Mouse (Mus musculus): ENCODE results near the gene Gm20388. TPM values are rescaled to one million over a fixed set of nuclear protein-coding genes. Genes with fewer than 3 reads are reported as not detected.

Gene Gm20388
- polyA plus RNA-seq, 1 experiment from 2014 or later = not detected

GRCm38 (mm10) chr8:121919158-121919557, 2008.5 kb downstream of the Gm20388 start:
- no peak overlapping the region for H3K4me2 ChIP-seq (ENCODE audit: low read depth, severe bottlenecking)
- H3K9ac ChIP-seq (ENCODE audit: low read length) = no peak overlapping the region
- no peak overlapping the region for H3K27ac ChIP-seq (replicated peaks; ENCODE audit: low read depth, low read length)
- ATAC-seq (ENCODE audit: insufficient number of reproducible peaks, low FRiP score, low TSS enrichment, low read depth) (no peak), DNase-seq (ENCODE audit: low spot score) (no peak)
- H3K36me3 ChIP-seq (ENCODE audit: control insufficient read depth, insufficient read depth, low read length) = no peaks in the 10 kb centered on the region
- H3K9me3 ChIP-seq (ENCODE audit: control insufficient read depth, low read length) = no peaks in the 10 kb centered on the region
- H3K4me3 ChIP-seq (ENCODE audit: low read depth, low read length) = no peak overlapping the region
- no peaks in the 10 kb centered on the region; the same call in 1 of the 2 replicates for H3K4me1 ChIP-seq (ENCODE audit: control insufficient read depth, insufficient read depth, low read length)
- WGBS = 81% methylated on average over 4 of the region's 4 CpGs
- no peaks in the 10 kb centered on the region for H3K27me3 ChIP-seq (ENCODE audit: control insufficient read depth, insufficient read depth, low read length)

GRCm38 (mm10) chr8:121919731-121920130, 2009.1 kb downstream of the Gm20388 start:
- WGBS = 44% methylated on average over 3 of the region's 3 CpGs

GRCm38 (mm10) chr8:121921582-121921981, 2010.9 kb downstream of the Gm20388 start:
- H3K9me3 ChIP-seq (ENCODE audit: control insufficient read depth, low read length) = no peaks in the 10 kb centered on the region
- H3K9ac ChIP-seq (ENCODE audit: low read length) = no peak overlapping the region
- ATAC-seq (ENCODE audit: insufficient number of reproducible peaks, low FRiP score, low TSS enrichment, low read depth) (no peak), DNase-seq (ENCODE audit: low spot score) (no peak)
- no peaks in the 10 kb centered on the region for H3K27me3 ChIP-seq (ENCODE audit: control insufficient read depth, insufficient read depth, low read length)
- no peak overlapping the region for H3K27ac ChIP-seq (replicated peaks; ENCODE audit: low read depth, low read length)
- no peak overlapping the region for H3K4me2 ChIP-seq (ENCODE audit: low read depth, severe bottlenecking)
- no peaks in the 10 kb centered on the region for H3K36me3 ChIP-seq (ENCODE audit: control insufficient read depth, insufficient read depth, low read length)
- no peak overlapping the region for H3K4me3 ChIP-seq (ENCODE audit: low read depth, low read length)
- 83% methylated on average over 8 of the region's 8 CpGs for WGBS
- H3K4me1 ChIP-seq (ENCODE audit: control insufficient read depth, insufficient read depth, low read length) = no peaks in the 10 kb centered on the region; the same call in 1 of the 2 replicates

More at GRCm38 (mm10) chr8:121919731-121920130, 2009.1 kb downstream of the Gm20388 start:
- Histone ChIP-seq H3K9ac (ENCODE audit: low read length) (no peak overlapping the region), H3K9me3 (ENCODE audit: control insufficient read depth, low read length) (no peaks in the 10 kb centered on the region), H3K4me3 (ENCODE audit: low read depth, low read length) (no peak overlapping the region), H3K27ac (replicated peaks; ENCODE audit: low read depth, low read length) (no peak overlapping the region), H3K4me1 (ENCODE audit: control insufficient read depth, insufficient read depth, low read length) (no peaks in the 10 kb centered on the region; the same call in 1 of the 2 replicates), H3K4me2 (ENCODE audit: low read depth, severe bottlenecking) (no peak overlapping the region), H3K27me3 (ENCODE audit: control insufficient read depth, insufficient read depth, low read length) (no peaks in the 10 kb centered on the region), H3K36me3 (ENCODE audit: control insufficient read depth, insufficient read depth, low read length) (no peaks in the 10 kb centered on the region)
- no peak for DNase-seq (ENCODE audit: low spot score)
- no peak for ATAC-seq (ENCODE audit: insufficient number of reproducible peaks, low FRiP score, low TSS enrichment, low read depth)

GRCm38 (mm10) chr8:121922101-121922500, 2011.5 kb downstream of the Gm20388 start:
- H3K4me2 ChIP-seq (ENCODE audit: low read depth, severe bottlenecking) = no peak overlapping the region
- no peaks in the 10 kb centered on the region for H3K9me3 ChIP-seq (ENCODE audit: control insufficient read depth, low read length)
- no peak for DNase-seq (ENCODE audit: low spot score)
- H3K27ac ChIP-seq (replicated peaks; ENCODE audit: low read depth, low read length) = no peak overlapping the region
- ATAC-seq (ENCODE audit: insufficient number of reproducible peaks, low FRiP score, low TSS enrichment, low read depth) = no peak
- no peak overlapping the region for H3K4me3 ChIP-seq (ENCODE audit: low read depth, low read length)
- H3K9ac ChIP-seq (ENCODE audit: low read length) = no peak overlapping the region
- H3K4me1 ChIP-seq (ENCODE audit: control insufficient read depth, insufficient read depth, low read length) = no peaks in the 10 kb centered on the region; the same call in 1 of the 2 replicates
- H3K27me3 ChIP-seq (ENCODE audit: control insufficient read depth, insufficient read depth, low read length) = no peaks in the 10 kb centered on the region
- no peaks in the 10 kb centered on the region for H3K36me3 ChIP-seq (ENCODE audit: control insufficient read depth, insufficient read depth, low read length)
- 77% methylated on average over 8 of the region's 8 CpGs for WGBS

GRCm38 (mm10) chr8:121924681-121925080, 2014.0 kb downstream of the Gm20388 start:
- DNase-seq (ENCODE audit: low spot score) (no peak), ATAC-seq (ENCODE audit: insufficient number of reproducible peaks, low FRiP score, low TSS enrichment, low read depth) (no peak)
- no peaks in the 10 kb centered on the region for H3K27me3 ChIP-seq (ENCODE audit: control insufficient read depth, insufficient read depth, low read length)
- no peak overlapping the region for H3K9ac ChIP-seq (ENCODE audit: low read length)
- no peak overlapping the region for H3K4me2 ChIP-seq (ENCODE audit: low read depth, severe bottlenecking)
- H3K9me3 ChIP-seq (ENCODE audit: control insufficient read depth, low read length) = no peaks in the 10 kb centered on the region
- H3K36me3 ChIP-seq (ENCODE audit: control insufficient read depth, insufficient read depth, low read length) = no peaks in the 10 kb centered on the region
- H3K27ac ChIP-seq (replicated peaks; ENCODE audit: low read depth, low read length) = no peak overlapping the region
- H3K4me3 ChIP-seq (ENCODE audit: low read depth, low read length) = no peak overlapping the region
- H3K4me1 ChIP-seq (ENCODE audit: control insufficient read depth, insufficient read depth, low read length) = no peaks in the 10 kb centered on the region; the same call in 1 of the 2 replicates
- WGBS = 87% methylated on average over 5 of the region's 5 CpGs

- H3K9ac ChIP-seq (ENCODE audit: low read length) = no peak overlapping the region
- no peaks in the 10 kb centered on the region for H3K4me1 ChIP-seq (ENCODE audit: control insufficient read depth, insufficient read depth, low read length)
- DNase-seq (ENCODE audit: low spot score) (peak; percentile 89), ATAC-seq (ENCODE audit: insufficient number of reproducible peaks, low FRiP score, low TSS enrichment, low read depth) (0 out of 2 replicates have a peak, but pooled peaks have one; percentile 13)
- H3K4me3 ChIP-seq (ENCODE audit: low read depth, low read length) = no peak overlapping the region
- no peaks in the 10 kb centered on the region for H3K36me3 ChIP-seq (ENCODE audit: control insufficient read depth, insufficient read depth, low read length)
- no peak overlapping the region for H3K4me2 ChIP-seq (ENCODE audit: low read depth, severe bottlenecking)
- 33% methylated on average over 10 of the region's 10 CpGs for WGBS
- no peaks in the 10 kb centered on the region for H3K27me3 ChIP-seq (ENCODE audit: control insufficient read depth, insufficient read depth, low read length)
- no peaks in the 10 kb centered on the region for H3K9me3 ChIP-seq (ENCODE audit: control insufficient read depth, low read length)
- H3K27ac ChIP-seq (replicated peaks; ENCODE audit: low read depth, low read length) = no peak overlapping the region
Observed at GRCm38 (mm10) chr8:121925624-121926023, 2015.0 kb downstream of the Gm20388 start.

- Histone ChIP-seq H3K4me2 (ENCODE audit: low read depth, severe bottlenecking) (no peak overlapping the region), H3K27ac (replicated peaks; ENCODE audit: low read depth, low read length) (no peak overlapping the region), H3K36me3 (ENCODE audit: control insufficient read depth, insufficient read depth, low read length) (no peaks in the 10 kb centered on the region), H3K9me3 (ENCODE audit: control insufficient read depth, low read length) (no peaks in the 10 kb centered on the region), H3K27me3 (ENCODE audit: control insufficient read depth, insufficient read depth, low read length) (no peaks in the 10 kb centered on the region), H3K4me1 (ENCODE audit: control insufficient read depth, insufficient read depth, low read length) (no peaks in the 10 kb centered on the region), H3K9ac (ENCODE audit: low read length) (no peak overlapping the region), H3K4me3 (ENCODE audit: low read depth, low read length) (no peak overlapping the region)
- 69% methylated on average over 8 of the region's 8 CpGs for WGBS
- ATAC-seq (ENCODE audit: insufficient number of reproducible peaks, low FRiP score, low TSS enrichment, low read depth) = no peak
- DNase-seq (ENCODE audit: low spot score) = no peak
Observed at GRCm38 (mm10) chr8:121926266-121926665, 2015.6 kb downstream of the Gm20388 start.

- Histone ChIP-seq H3K36me3 (ENCODE audit: control insufficient read depth, insufficient read depth, low read length) (no peaks in the 10 kb centered on the region), H3K9me3 (ENCODE audit: control insufficient read depth, low read length) (no peaks in the 10 kb centered on the region), H3K4me3 (ENCODE audit: low read depth, low read length) (no peak overlapping the region), H3K4me1 (ENCODE audit: control insufficient read depth, insufficient read depth, low read length) (no peaks in the 10 kb centered on the region), H3K4me2 (ENCODE audit: low read depth, severe bottlenecking) (no peak overlapping the region), H3K27ac (replicated peaks; ENCODE audit: low read depth, low read length) (no peak overlapping the region), H3K9ac (ENCODE audit: low read length) (no peak overlapping the region), H3K27me3 (ENCODE audit: control insufficient read depth, insufficient read depth, low read length) (no peaks in the 10 kb centered on the region)
- DNase-seq (ENCODE audit: low spot score) = peak; percentile 62
- no peak for ATAC-seq (ENCODE audit: insufficient number of reproducible peaks, low FRiP score, low TSS enrichment, low read depth)
- 45% methylated on average over 8 of the region's 8 CpGs for WGBS
Observed at GRCm38 (mm10) chr8:121927316-121927715, 2016.7 kb downstream of the Gm20388 start.

GRCm38 (mm10) chr8:121930047-121930446, 2019.4 kb downstream of the Gm20388 start:
- no peak overlapping the region for H3K27ac ChIP-seq (replicated peaks; ENCODE audit: low read depth, low read length)
- H3K36me3 ChIP-seq (ENCODE audit: control insufficient read depth, insufficient read depth, low read length) = no peaks in the 10 kb centered on the region
- ATAC-seq (ENCODE audit: insufficient number of reproducible peaks, low FRiP score, low TSS enrichment, low read depth) (no peak), DNase-seq (ENCODE audit: low spot score) (no peak)
- H3K4me3 ChIP-seq (ENCODE audit: low read depth, low read length) = no peak overlapping the region
- H3K4me1 ChIP-seq (ENCODE audit: control insufficient read depth, insufficient read depth, low read length) = no peaks in the 10 kb centered on the region
- H3K27me3 ChIP-seq (ENCODE audit: control insufficient read depth, insufficient read depth, low read length) = no peaks in the 10 kb centered on the region
- H3K9me3 ChIP-seq (ENCODE audit: control insufficient read depth, low read length) = no peaks in the 10 kb centered on the region
- H3K9ac ChIP-seq (ENCODE audit: low read length) = no peak overlapping the region
- H3K4me2 ChIP-seq (ENCODE audit: low read depth, severe bottlenecking) = no peak overlapping the region
- 92% methylated on average over 4 of the region's 4 CpGs for WGBS
